Mouse (Mus musculus): ENCODE data around the gene Cd2ap. TPM values are rescaled to one million over a fixed set of nuclear protein-coding genes. Genes with fewer than 3 reads are reported as not detected.
"Not testable (repeated sequence)": the region's sequence is repeated elsewhere in the genome, so short reads cannot be mapped to it uniquely, and the experiment has no call there.

Cd2ap gene
- polyA plus RNA-seq, 1 experiment from 2014 or later: 12.7 TPM

- Histone ChIP-seq H3K9ac (ENCODE audit: low read length) (no peak overlapping the region), H3K27ac (ENCODE audit: low read depth, low read length) (no peak overlapping the region), H3K4me3 (ENCODE audit: low read depth, low read length) (no peak overlapping the region), H3K36me3 (ENCODE audit: control insufficient read depth, insufficient read depth, low read length) (no peaks in the 10 kb centered on the region), H3K4me1 (ENCODE audit: control insufficient read depth, insufficient read depth, low read length) (no peaks in the 10 kb centered on the region), H3K27me3 (ENCODE audit: control insufficient read depth, insufficient read depth, low read length) (no peaks in the 10 kb centered on the region), H3K9me3 (ENCODE audit: control insufficient read depth, low read length) (no peaks in the 10 kb centered on the region), H3K4me2 (ENCODE audit: low read depth) (no peak overlapping the region)
- ATAC-seq (ENCODE audit: insufficient read depth, low FRiP score, low TSS enrichment) (no peak), DNase-seq (ENCODE audit: low spot score) (no peak)
- WGBS: 90% methylated on average over 3 of the region's 3 CpGs
Measured at GRCm38 (mm10) chr17:42908136-42908535, 31.7 kb upstream of the Cd2ap start.

DNA sequence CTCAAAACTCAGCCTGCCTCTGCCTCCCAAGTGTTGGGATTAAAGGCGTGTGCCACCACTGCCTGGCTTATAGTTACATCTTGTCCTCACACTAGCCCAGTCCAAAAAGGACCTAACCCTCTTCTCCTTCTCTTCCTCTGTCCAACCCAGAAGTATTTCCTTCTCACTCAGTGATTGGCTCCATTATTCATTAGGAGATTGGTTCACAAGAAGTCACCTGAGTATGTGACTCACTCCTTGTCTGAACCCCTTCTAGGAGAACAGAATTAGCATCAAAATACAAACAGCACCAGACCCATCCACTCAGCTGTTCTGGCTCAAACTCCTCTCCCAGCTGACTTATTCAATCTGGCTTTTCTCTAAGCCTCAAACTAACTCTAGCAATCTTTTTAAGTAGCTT, 30.0 kb upstream of the Cd2ap start:
- H3K4me2 ChIP-seq (ENCODE audit: low read depth); H3K27me3 ChIP-seq (ENCODE audit: control insufficient read depth, insufficient read depth, low read length); DNase-seq (ENCODE audit: low spot score); H3K27ac ChIP-seq (ENCODE audit: low read depth, low read length); H3K36me3 ChIP-seq (ENCODE audit: control insufficient read depth, insufficient read depth, low read length); H3K4me3 ChIP-seq (ENCODE audit: low read depth, low read length); ATAC-seq (ENCODE audit: insufficient read depth, low FRiP score, low TSS enrichment); H3K9ac ChIP-seq (ENCODE audit: low read length); H3K9me3 ChIP-seq (ENCODE audit: control insufficient read depth, low read length); H3K4me1 ChIP-seq (ENCODE audit: control insufficient read depth, insufficient read depth, low read length): not testable (repeated sequence)
- 95% methylated on average over 1 of the region's 1 CpGs for WGBS

DNA sequence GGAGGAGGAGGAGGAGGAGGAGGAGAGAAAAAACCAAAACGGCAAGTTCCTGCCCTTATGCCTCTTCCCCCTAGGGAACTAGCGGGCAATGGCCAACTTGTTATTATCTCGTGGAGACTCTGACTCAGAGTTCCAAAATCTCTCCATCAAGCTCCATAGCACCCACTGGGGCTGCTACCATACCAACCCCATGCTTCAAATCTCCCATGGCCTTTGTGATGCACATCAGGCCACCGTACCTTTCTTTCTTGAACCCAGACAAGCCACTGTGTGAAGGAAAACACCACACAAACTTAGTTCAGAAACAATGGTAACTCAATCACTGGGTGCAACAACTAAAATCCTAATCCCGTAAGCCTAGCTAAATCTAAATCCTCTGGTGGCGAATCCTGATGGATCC, 29.5 kb upstream of the Cd2ap start:
- ATAC-seq (ENCODE audit: insufficient read depth, low FRiP score, low TSS enrichment) (no peak), DNase-seq (ENCODE audit: low spot score) (no peak)
- Histone ChIP-seq H3K27me3 (ENCODE audit: control insufficient read depth, insufficient read depth, low read length) (no peaks in the 10 kb centered on the region), H3K9me3 (ENCODE audit: control insufficient read depth, low read length) (no peaks in the 10 kb centered on the region), H3K4me1 (ENCODE audit: control insufficient read depth, insufficient read depth, low read length) (no peaks in the 10 kb centered on the region), H3K4me3 (ENCODE audit: low read depth, low read length) (no peak overlapping the region), H3K27ac (ENCODE audit: low read depth, low read length) (no peak overlapping the region), H3K36me3 (ENCODE audit: control insufficient read depth, insufficient read depth, low read length) (no peaks in the 10 kb centered on the region), H3K9ac (ENCODE audit: low read length) (no peak overlapping the region), H3K4me2 (ENCODE audit: low read depth) (no peak overlapping the region)
- WGBS: 87% methylated on average over 6 of the region's 6 CpGs

DNA sequence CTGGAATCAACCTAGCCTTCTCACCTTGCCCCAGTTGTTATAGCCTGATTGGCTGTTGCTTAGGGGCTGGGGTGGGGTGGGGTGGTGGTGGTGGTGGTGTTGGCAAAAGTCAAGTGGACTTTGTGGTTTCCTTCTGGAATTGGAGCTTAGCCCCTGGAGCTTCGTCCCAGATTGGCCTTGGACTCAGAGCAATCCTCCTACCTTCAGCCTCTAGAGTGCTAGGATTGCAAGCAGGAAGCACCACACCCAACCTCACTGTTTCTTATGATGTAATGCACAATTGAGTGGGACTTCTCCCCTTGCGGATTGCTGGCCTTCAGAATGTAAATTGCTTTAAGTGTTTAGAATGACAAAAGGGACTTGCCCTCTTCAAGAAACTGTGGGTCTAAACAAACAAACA, 24.3 kb upstream of the Cd2ap start:
- H3K9ac ChIP-seq (ENCODE audit: low read length): no peak overlapping the region
- no peak overlapping the region for H3K27ac ChIP-seq (ENCODE audit: low read depth, low read length)
- H3K4me1 ChIP-seq (ENCODE audit: control insufficient read depth, insufficient read depth, low read length): no peaks in the 10 kb centered on the region
- no peaks in the 10 kb centered on the region for H3K27me3 ChIP-seq (ENCODE audit: control insufficient read depth, insufficient read depth, low read length)
- DNase-seq (ENCODE audit: low spot score): no peak
- ATAC-seq (ENCODE audit: insufficient read depth, low FRiP score, low TSS enrichment): no peak
- 0 out of 2 replicates have a peak, but pooled peaks cover 2% of the 10 kb centered on the region for H3K9me3 ChIP-seq (ENCODE audit: control insufficient read depth, low read length)
- H3K4me2 ChIP-seq (ENCODE audit: low read depth): no peak overlapping the region
- no peak overlapping the region for H3K4me3 ChIP-seq (ENCODE audit: low read depth, low read length)
- 71% methylated on average over 2 of the region's 2 CpGs for WGBS
- H3K36me3 ChIP-seq (ENCODE audit: control insufficient read depth, insufficient read depth, low read length): no peaks in the 10 kb centered on the region

DNA sequence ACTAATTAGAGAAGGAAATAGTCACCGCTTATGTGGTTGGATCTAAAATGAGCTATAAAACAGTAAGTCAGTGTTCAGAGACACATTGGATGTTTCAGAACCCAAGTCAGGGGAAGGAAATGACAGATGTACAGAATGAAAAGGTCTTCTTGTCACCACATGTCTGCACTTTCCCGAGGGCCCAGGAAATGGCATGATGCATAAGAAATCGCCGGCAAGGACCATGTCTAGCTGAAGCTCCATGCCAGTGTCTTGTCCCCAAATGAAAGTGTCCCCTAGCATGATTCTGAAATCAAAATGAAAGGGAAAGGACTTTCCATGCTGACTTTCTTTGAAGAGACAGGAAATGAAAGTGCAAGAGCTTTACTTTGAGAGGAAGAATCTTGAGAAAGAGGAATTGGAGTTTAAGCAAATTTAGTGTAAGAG, 10.8 kb upstream of the Cd2ap start:
- DNase-seq (ENCODE audit: low spot score) (no peak), ATAC-seq (ENCODE audit: insufficient read depth, low FRiP score, low TSS enrichment) (no peak)
- WGBS: 86% methylated on average over 4 of the region's 4 CpGs

DNA sequence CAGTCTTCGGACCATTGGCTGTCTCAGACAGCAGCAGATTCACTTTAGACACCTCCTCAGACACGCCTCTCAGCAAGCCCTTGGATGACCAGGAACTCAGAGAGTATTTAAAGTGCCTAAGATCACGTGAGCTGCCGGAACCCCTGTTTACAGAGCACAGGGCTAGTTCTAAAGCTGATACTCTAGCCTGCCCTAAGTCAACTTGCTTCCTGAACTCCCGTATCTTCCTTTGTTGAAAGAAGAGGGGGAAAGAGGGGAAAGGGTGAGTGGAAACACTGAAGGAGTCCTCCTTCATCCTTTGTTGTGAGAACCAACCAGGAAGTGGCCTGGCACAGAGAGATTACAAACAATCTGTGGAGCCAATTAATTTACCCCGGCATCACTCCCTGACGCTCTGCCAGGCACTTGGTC, 8.6 kb upstream of the Cd2ap start:
- no peak for DNase-seq (ENCODE audit: low spot score)
- H3K4me2 ChIP-seq (ENCODE audit: low read depth): no peak overlapping the region
- H3K4me1 ChIP-seq (ENCODE audit: control insufficient read depth, insufficient read depth, low read length): no peaks in the 10 kb centered on the region
- H3K9ac ChIP-seq (ENCODE audit: low read length): no peak overlapping the region
- no peak for ATAC-seq (ENCODE audit: insufficient read depth, low FRiP score, low TSS enrichment)
- H3K36me3 ChIP-seq (ENCODE audit: control insufficient read depth, insufficient read depth, low read length): no peaks in the 10 kb centered on the region
- WGBS: 87% methylated on average over 7 of the region's 7 CpGs
- H3K27ac ChIP-seq (ENCODE audit: low read depth, low read length): no peak overlapping the region
- H3K27me3 ChIP-seq (ENCODE audit: control insufficient read depth, insufficient read depth, low read length): no peaks in the 10 kb centered on the region
- H3K4me3 ChIP-seq (ENCODE audit: low read depth, low read length): no peak overlapping the region
- no peaks in the 10 kb centered on the region for H3K9me3 ChIP-seq (ENCODE audit: control insufficient read depth, low read length)

More for the DNA sequence above, 10.8 kb upstream of the Cd2ap start:
- Histone ChIP-seq H3K4me1 (ENCODE audit: control insufficient read depth, insufficient read depth, low read length) (no peaks in the 10 kb centered on the region), H3K4me2 (ENCODE audit: low read depth) (no peak overlapping the region), H3K4me3 (ENCODE audit: low read depth, low read length) (no peak overlapping the region), H3K27me3 (ENCODE audit: control insufficient read depth, insufficient read depth, low read length) (no peaks in the 10 kb centered on the region), H3K36me3 (ENCODE audit: control insufficient read depth, insufficient read depth, low read length) (no peaks in the 10 kb centered on the region), H3K9ac (ENCODE audit: low read length) (no peak overlapping the region), H3K27ac (ENCODE audit: low read depth, low read length) (no peak overlapping the region), H3K9me3 (ENCODE audit: control insufficient read depth, low read length) (no peaks in the 10 kb centered on the region)

DNA sequence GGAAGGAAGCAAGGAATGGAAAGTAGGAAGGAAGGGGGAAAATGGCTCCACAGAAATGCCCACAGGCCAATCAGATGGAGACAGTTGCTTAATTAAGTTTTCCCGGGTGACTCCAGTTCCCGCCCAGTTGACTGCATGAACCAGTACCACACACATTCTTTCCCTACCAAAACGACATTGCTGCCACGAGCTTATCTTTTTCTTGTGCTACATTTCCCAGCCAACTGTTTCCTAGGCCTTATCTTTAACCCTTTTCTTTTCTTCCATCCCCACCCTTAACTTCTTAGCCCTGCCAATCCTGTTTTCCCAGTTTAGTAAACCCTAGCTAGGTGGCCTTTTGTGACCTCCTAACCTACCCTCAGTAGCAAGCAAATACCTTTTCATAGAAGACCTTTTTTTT, 7.9 kb upstream of the Cd2ap start:
- ATAC-seq (ENCODE audit: insufficient read depth, low FRiP score, low TSS enrichment) (no peak), DNase-seq (ENCODE audit: low spot score) (no peak)
- no peaks in the 10 kb centered on the region for H3K4me1 ChIP-seq (ENCODE audit: control insufficient read depth, insufficient read depth, low read length)
- H3K4me2 ChIP-seq (ENCODE audit: low read depth): no peak overlapping the region
- H3K9ac ChIP-seq (ENCODE audit: low read length): no peak overlapping the region
- H3K27me3 ChIP-seq (ENCODE audit: control insufficient read depth, insufficient read depth, low read length): no peaks in the 10 kb centered on the region
- no peaks in the 10 kb centered on the region for H3K36me3 ChIP-seq (ENCODE audit: control insufficient read depth, insufficient read depth, low read length)
- no peaks in the 10 kb centered on the region for H3K9me3 ChIP-seq (ENCODE audit: control insufficient read depth, low read length)
- no peak overlapping the region for H3K4me3 ChIP-seq (ENCODE audit: low read depth, low read length)
- H3K27ac ChIP-seq (ENCODE audit: low read depth, low read length): no peak overlapping the region
- WGBS: 79% methylated on average over 4 of the region's 4 CpGs

DNA sequence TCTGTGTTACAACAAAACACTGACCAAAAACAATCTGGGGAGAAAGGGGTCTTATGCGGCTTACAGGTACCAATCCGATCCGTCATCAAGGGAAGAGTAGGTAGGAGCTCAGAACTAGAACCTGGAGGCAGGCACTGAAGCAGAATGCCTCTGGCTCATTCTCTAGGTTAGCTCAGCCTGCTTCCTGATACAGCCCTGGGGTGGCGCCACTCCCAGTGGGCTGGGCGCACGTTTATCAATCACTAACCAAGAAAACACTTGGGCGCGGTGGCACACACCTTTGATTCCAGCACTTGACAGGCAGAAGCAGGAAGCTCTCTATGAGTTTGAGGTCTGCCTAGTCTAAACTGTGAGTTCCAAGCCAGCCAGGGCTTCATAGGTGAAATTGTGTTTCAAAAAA, 7.3 kb upstream of the Cd2ap start:
- Histone ChIP-seq H3K27me3 (ENCODE audit: control insufficient read depth, insufficient read depth, low read length) (no peaks in the 10 kb centered on the region), H3K4me2 (ENCODE audit: low read depth) (no peak overlapping the region), H3K36me3 (ENCODE audit: control insufficient read depth, insufficient read depth, low read length) (no peaks in the 10 kb centered on the region), H3K4me1 (ENCODE audit: control insufficient read depth, insufficient read depth, low read length) (no peaks in the 10 kb centered on the region), H3K27ac (ENCODE audit: low read depth, low read length) (no peak overlapping the region), H3K9ac (ENCODE audit: low read length) (no peak overlapping the region), H3K4me3 (ENCODE audit: low read depth, low read length) (no peak overlapping the region), H3K9me3 (ENCODE audit: control insufficient read depth, low read length) (no peaks in the 10 kb centered on the region)
- ATAC-seq (ENCODE audit: insufficient read depth, low FRiP score, low TSS enrichment) (no peak), DNase-seq (ENCODE audit: low spot score) (no peak)
- WGBS: 83% methylated on average over 8 of the region's 8 CpGs

DNA sequence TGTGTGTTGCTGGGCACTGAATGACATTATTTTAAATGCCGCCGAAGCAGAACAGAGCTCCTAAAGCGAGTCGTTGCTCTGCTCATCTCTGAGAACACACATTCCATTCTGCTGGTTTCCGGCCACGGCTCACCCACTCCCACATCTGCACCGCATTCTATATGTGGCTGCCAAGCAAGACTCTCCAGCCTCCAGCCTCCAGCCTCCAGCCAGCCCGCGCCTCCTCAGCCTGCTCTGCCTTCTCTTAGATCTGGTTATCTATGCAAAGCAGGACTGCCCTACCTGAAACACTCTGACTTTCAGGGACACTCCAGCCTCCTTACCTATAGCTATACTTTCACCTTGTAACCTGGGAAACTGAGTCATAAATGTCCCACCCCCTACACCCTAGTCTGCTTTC, 6.8 kb upstream of the Cd2ap start:
- ATAC-seq (ENCODE audit: insufficient read depth, low FRiP score, low TSS enrichment) (no peak), DNase-seq (ENCODE audit: low spot score) (no peak)
- Histone ChIP-seq H3K9ac (ENCODE audit: low read length) (no peak overlapping the region), H3K9me3 (ENCODE audit: control insufficient read depth, low read length) (no peaks in the 10 kb centered on the region), H3K27ac (ENCODE audit: low read depth, low read length) (no peak overlapping the region), H3K27me3 (ENCODE audit: control insufficient read depth, insufficient read depth, low read length) (no peaks in the 10 kb centered on the region), H3K4me3 (ENCODE audit: low read depth, low read length) (no peak overlapping the region), H3K4me2 (ENCODE audit: low read depth) (no peak overlapping the region), H3K36me3 (ENCODE audit: control insufficient read depth, insufficient read depth, low read length) (no peaks in the 10 kb centered on the region), H3K4me1 (ENCODE audit: control insufficient read depth, insufficient read depth, low read length) (no peaks in the 10 kb centered on the region)
- 74% methylated on average over 9 of the region's 9 CpGs for WGBS

Data from neural tube, embryonic 11.5 days (tissue).